Mouse (Mus musculus): ENCODE data around the gene Kif15.

Gene Kif15

GRCm38 (mm10) chr9:122950643-122951475 is at the start of gene Kif15, which contains the start of gene 1110059G10Rik:
Gene Kif15, plus strand, starts transcription at chr9:122951046.
Gene 1110059G10Rik, minus strand, starts transcription at chr9:122951000.
- ATAC-seq (ENCODE audit: low TSS enrichment), result peak; percentile 96

- no peak for ATAC-seq (ENCODE audit: low TSS enrichment)
These were observed 49.8 kb upstream of the Kif15 start for GRCm38 (mm10) chr9:122901047-122901446.

- peak; percentile 62 for ATAC-seq (ENCODE audit: low TSS enrichment)
These were observed 47.9 kb upstream of the Kif15 start for GRCm38 (mm10) chr9:122902717-122903535.

- no peak for ATAC-seq (ENCODE audit: low TSS enrichment)
These were observed 28.4 kb upstream of the Kif15 start for GRCm38 (mm10) chr9:122922436-122922835.

- ATAC-seq (ENCODE audit: low TSS enrichment), result peak; percentile 90
These were observed 27.9 kb upstream of the Kif15 start, which contains the start of gene Zfp105 for GRCm38 (mm10) chr9:122922936-122923381. Gene Zfp105, plus strand, starts transcription at chr9:122923072.

- no peak for ATAC-seq (ENCODE audit: low TSS enrichment)
These were observed 21.9 kb upstream of the Kif15 start for GRCm38 (mm10) chr9:122928915-122929314.

GRCm38 (mm10) chr9:122998406-122999192 is 47.8 kb downstream of the Kif15 start:
- ATAC-seq (ENCODE audit: low TSS enrichment), result no peak

GRCm38 (mm10) chr9:122999193-122999586 is 48.3 kb downstream of the Kif15 start:
- no peak for ATAC-seq (ENCODE audit: low TSS enrichment)

- ATAC-seq (ENCODE audit: low TSS enrichment), result no peak
These were observed 53.9 kb downstream of the Kif15 start for GRCm38 (mm10) chr9:123004718-123005117.

GRCm38 (mm10) chr9:123006071-123006470 is 55.2 kb downstream of the Kif15 start:
- ATAC-seq (ENCODE audit: low TSS enrichment), result no peak

- ATAC-seq (ENCODE audit: low TSS enrichment), result peak; percentile 97
These were observed 70.3 kb downstream of the Kif15 start, which contains the start of gene Tmem42 for GRCm38 (mm10) chr9:123020995-123021631. Gene Tmem42, plus strand, starts transcription at chr9:123021326.

GRCm38 (mm10) chr9:123021636-123022379 is 71.0 kb downstream of the Kif15 start:
- ATAC-seq (ENCODE audit: low TSS enrichment), result no peak

GRCm38 (mm10) chr9:123024201-123024600 is 73.4 kb downstream of the Kif15 start:
- ATAC-seq (ENCODE audit: low TSS enrichment), result no peak

GRCm38 (mm10) chr9:123031496-123032246 is 80.8 kb downstream of the Kif15 start:
- no peak for ATAC-seq (ENCODE audit: low TSS enrichment)

- no peak for ATAC-seq (ENCODE audit: low TSS enrichment)
These were observed 83.6 kb downstream of the Kif15 start, which contains the start of gene Tgm4 for GRCm38 (mm10) chr9:123034426-123034825. Gene Tgm4, plus strand, starts transcription at chr9:123034726.

GRCm38 (mm10) chr9:123047665-123048064 is 96.8 kb downstream of the Kif15 start:
- ATAC-seq (ENCODE audit: low TSS enrichment), result no peak

GRCm38 (mm10) chr9:123058724-123059292 is 108.0 kb downstream of the Kif15 start:
- ATAC-seq (ENCODE audit: low TSS enrichment), result no peak

- no peak for ATAC-seq (ENCODE audit: low TSS enrichment)
These were observed 109.3 kb downstream of the Kif15 start for GRCm38 (mm10) chr9:123060172-123060571.
